Mouse (Mus musculus) kidney, postnatal 0 days (tissue): ENCODE data around the gene 1700125H20Rik. TPM values are rescaled to one million over a fixed set of nuclear protein-coding genes. Genes with fewer than 3 reads are reported as not detected.

Experiments
- ATAC-seq: fragments of 200-750 bp; cut with Nextera tagmentation; replicated peaks from 2 replicates; pipeline ENCODE4 v1.8.0; 2017; ENCODE audit warnings: low read depth, moderate number of reproducible peaks, moderate TSS enrichment, moderate library complexity; ENCODE audit not compliant: low FRiP score
- DNase-seq: peaks from one replicate; pipeline ENCODE4 v3.0.0-alpha.2; 2016; ENCODE audit warnings: low spot score
- H3K27ac ChIP-seq: fragments of 300-500 bp; sonication (generic); 2 replicates; pipeline ENCODE4 v1.5.1; 2014; ENCODE audit warnings: mild to moderate bottlenecking
- H3K27me3 ChIP-seq: fragments of 300-500 bp; sonication (generic); 2 replicates; pipeline ENCODE4 v1.6.1; 2014; ENCODE audit warnings: low read length, mixed read lengths; ENCODE audit not compliant: insufficient read depth
- H3K36me3 ChIP-seq: fragments of 300-500 bp; sonication (generic); 2 replicates; pipeline ENCODE4 v1.6.1; 2014; ENCODE audit warnings: low read length, mixed read lengths; ENCODE audit not compliant: insufficient read depth
- H3K4me1 ChIP-seq: fragments of 300-500 bp; sonication (generic); replicated peaks from 2 replicates; pipeline ENCODE4 v1.6.1; 2014; ENCODE audit warnings: antibody characterized with exemption, low read length, mixed read lengths; ENCODE audit not compliant: insufficient read depth
- H3K4me2 ChIP-seq: fragments of 300-500 bp; sonication (generic); 2 replicates; pipeline ENCODE4 v1.6.1; 2014; ENCODE audit warnings: mild to moderate bottlenecking, low read length, moderate library complexity, mixed read lengths
- H3K4me3 ChIP-seq: fragments of 300-500 bp; sonication (generic); replicated peaks from 2 replicates; pipeline ENCODE4 v1.5.1; 2014; ENCODE audit warnings: low read depth, low read length
- H3K9ac ChIP-seq: fragments of 300-500 bp; sonication (generic); 2 replicates; pipeline ENCODE4 v1.6.1; 2014; ENCODE audit warnings: low read depth, low read length
- H3K9me3 ChIP-seq: fragments of 300-500 bp; sonication (generic); replicated peaks from 2 replicates; pipeline ENCODE4 v1.6.1; 2016; ENCODE audit warnings: low read length, inconsistent platforms, mixed read lengths
- CTCF ChIP-seq: IDR thresholded peaks from 2 replicates; pipeline ENCODE4 v1.5.1; 2016; ENCODE audit warnings: antibody characterized with exemption, low read depth, mild to moderate bottlenecking, moderate library complexity
- WGBS: fragments of 180-500 bp; shearing (Covaris S2); extraction: QIAGEN DNeasy Blood & Tissue Kit; methylation state at CpG from one replicate; pipeline ENCODE4 v1.1.7; 2014; 5-methylcytosine and 5-hydroxymethylcytosine counted together
- polyA plus RNA-seq: library from polyadenylated mRNA; unstranded; fragments of >200 nt; fragmentation: Nextera tagmentation; extraction: Ambion mirVana; gene quantifications from 2 replicates; pipeline ENCODE4 v1.2.1, GENCODE M21; 2015

1700125H20Rik gene
- polyA plus RNA-seq, 1 experiment from 2014 or later = 0.29 TPM

DNA sequence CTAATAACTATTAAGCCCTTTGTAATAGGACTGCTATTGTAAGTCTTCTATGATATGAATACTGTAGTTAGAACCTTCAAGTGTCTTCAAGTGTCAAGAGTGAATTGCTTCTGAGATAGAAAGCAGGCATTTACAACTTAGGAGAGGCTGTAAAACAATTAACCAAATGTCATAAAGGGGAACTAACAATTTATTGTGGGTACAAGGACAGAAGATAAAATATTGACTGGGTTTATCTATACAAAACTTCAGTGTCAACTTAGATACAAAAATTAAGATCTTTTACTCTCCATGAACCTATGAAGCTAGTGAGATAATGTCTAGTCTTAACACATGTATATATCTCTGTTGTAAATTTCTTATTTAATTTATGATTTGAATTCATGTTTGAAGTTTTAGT, 36.0 kb downstream of the 1700125H20Rik start:
- no peak overlapping the region for H3K27ac ChIP-seq

DNA sequence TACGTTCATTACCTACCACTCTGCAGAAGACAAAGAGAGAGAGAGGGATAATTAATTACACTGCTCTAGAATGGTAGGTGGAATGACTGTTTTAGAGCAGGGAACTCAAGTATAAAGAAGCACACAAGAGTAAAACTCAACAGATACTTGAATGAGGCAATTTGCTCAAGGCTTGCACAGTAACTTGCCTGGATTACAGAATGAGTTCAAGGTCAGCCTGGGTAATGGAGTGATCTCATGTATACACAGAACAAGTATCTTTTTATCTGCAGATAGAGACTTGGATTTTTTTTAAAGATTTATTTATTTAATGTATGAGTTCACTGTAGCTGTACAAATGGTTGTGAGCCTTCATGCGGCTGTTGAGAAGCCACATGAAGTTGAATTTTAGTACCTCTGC, 40.9 kb downstream of the 1700125H20Rik start:
- H3K4me3 ChIP-seq = no peak overlapping the region
- ATAC-seq = no peak
- DNase-seq = no peak
- H3K27ac ChIP-seq = no peak overlapping the region
- no peak overlapping the region for H3K9ac ChIP-seq
- H3K27me3 ChIP-seq = no peaks in the 10 kb centered on the region
- no peaks in the 10 kb centered on the region for H3K4me1 ChIP-seq
- H3K4me2 ChIP-seq = no peak overlapping the region
- peaks cover 50% of the 10 kb centered on the region; the same call in 1 of the 2 replicates for H3K36me3 ChIP-seq
- H3K9me3 ChIP-seq = no peaks in the 10 kb centered on the region
- WGBS = 94% methylated on average over 2 of the region's 2 CpGs
- no peak for TF ChIP-seq CTCF

More for the DNA sequence above, 36.0 kb downstream of the 1700125H20Rik start:
- DNase-seq (no peak), ATAC-seq (no peak)
- H3K4me3 ChIP-seq = no peak overlapping the region
- no peak overlapping the region for H3K4me2 ChIP-seq
- H3K9me3 ChIP-seq = no peaks in the 10 kb centered on the region
- no peaks in the 10 kb centered on the region for H3K27me3 ChIP-seq
- H3K9ac ChIP-seq = no peak overlapping the region
- H3K36me3 ChIP-seq = peaks cover 32% of the 10 kb centered on the region
- TF ChIP-seq CTCF = no peak
- H3K4me1 ChIP-seq = no peaks in the 10 kb centered on the region

DNA sequence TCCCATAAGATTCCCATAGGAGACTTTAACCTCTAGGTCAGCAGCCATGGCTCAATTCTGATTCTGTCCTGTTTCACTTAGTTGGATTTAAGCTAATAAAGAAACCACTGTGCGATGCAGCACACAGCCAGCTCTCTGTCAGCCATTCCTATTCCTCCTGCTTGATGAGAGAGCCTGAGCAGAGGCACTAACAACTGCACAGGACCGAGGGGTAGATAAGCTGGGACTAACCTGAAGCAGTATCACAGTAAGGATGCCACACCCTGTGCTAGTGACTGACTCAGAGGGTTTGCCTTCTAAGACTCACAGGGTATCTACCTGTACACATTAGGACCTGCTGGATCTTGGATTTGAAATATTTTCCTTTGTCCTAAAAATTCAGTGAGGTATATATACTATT, 43.0 kb downstream of the 1700125H20Rik start:
- no peak overlapping the region for H3K4me2 ChIP-seq
- no peaks in the 10 kb centered on the region for H3K9me3 ChIP-seq
- ATAC-seq (no peak), DNase-seq (no peak)
- H3K36me3 ChIP-seq = peaks cover 48% of the 10 kb centered on the region; the same call in 1 of the 2 replicates
- H3K4me1 ChIP-seq = no peaks in the 10 kb centered on the region
- H3K9ac ChIP-seq = no peak overlapping the region
- no peak for TF ChIP-seq CTCF
- no peaks in the 10 kb centered on the region for H3K27me3 ChIP-seq
- no peak overlapping the region for H3K27ac ChIP-seq
- H3K4me3 ChIP-seq = no peak overlapping the region
- WGBS = 85% methylated on average over 2 of the region's 2 CpGs

DNA sequence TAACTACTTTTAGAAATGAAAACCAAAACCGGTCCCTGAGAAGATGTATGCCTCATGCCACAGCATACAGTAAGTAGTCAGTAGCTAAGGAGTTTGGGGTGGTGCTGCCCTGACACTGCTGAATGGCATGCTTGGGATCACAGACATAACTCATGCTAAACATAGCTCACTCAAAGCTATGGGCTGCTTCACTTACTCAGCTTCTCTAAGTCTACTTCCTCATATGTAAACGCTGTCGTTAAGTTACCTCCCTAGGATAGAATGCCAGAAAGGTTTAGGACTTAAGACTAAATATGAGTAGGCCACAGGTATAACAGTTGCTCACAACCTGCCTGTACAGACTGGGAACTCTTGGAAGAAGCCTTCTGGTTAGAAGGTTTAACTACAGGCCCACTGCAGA, 44.5 kb downstream of the 1700125H20Rik start:
- 97% methylated on average over 3 of the region's 3 CpGs for WGBS
- Histone ChIP-seq H3K9me3 (no peaks in the 10 kb centered on the region), H3K27ac (no peak overlapping the region), H3K4me2 (no peak overlapping the region), H3K4me3 (no peak overlapping the region), H3K4me1 (no peaks in the 10 kb centered on the region), H3K27me3 (no peaks in the 10 kb centered on the region), H3K36me3 (peaks cover 40% of the 10 kb centered on the region; the same call in 1 of the 2 replicates), H3K9ac (no peak overlapping the region)
- no peak for TF ChIP-seq CTCF
- DNase-seq = no peak
- ATAC-seq = no peak

DNA sequence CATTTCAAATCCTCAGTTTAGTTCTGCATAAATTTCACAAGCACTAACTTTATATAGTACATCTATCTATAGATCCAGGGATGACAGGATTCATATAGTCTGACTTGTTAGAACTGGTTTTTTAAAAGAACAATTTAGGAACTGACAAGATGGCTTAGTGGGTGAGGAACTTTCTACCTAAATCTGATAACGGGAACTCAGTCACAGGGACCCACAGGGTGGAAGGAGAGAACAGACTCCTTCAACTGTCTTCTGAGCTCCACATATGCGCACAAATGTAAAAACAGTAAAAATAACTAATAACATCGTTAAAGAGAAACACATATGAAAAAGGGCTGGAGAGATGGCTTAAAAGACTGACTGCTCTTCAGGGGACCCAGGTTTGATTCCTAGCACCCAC, 48.8 kb downstream of the 1700125H20Rik start:
- TF ChIP-seq CTCF = no peak
- 92% methylated on average over 3 of the region's 3 CpGs for WGBS

DNA sequence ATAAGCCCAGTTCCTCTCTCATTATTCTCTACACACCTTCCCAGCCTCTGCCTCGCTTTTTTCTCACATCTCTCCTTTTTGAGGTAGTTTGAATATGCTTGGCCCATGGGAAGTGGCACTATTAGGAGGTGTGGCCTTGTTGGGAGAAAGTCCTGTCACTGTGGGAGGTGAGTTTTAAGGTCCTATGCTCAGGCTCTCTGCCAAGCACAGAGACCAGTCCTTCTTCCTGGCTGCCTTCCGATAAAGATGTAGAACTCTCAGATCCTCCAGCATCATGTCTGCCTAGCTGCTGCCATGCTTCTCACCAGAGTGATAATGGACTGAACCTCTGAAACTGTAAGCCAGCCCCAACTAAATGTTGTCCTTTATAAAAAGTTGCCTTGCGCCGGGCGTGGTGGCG, 52.4 kb downstream of the 1700125H20Rik start:
- no peaks in the 10 kb centered on the region for H3K27me3 ChIP-seq
- no peak overlapping the region for H3K4me3 ChIP-seq
- no peaks in the 10 kb centered on the region for H3K4me1 ChIP-seq
- DNase-seq = no peak
- H3K4me2 ChIP-seq = no peak overlapping the region
- WGBS = 98% methylated on average over 6 of the region's 6 CpGs
- no peaks in the 10 kb centered on the region for H3K9me3 ChIP-seq
- H3K27ac ChIP-seq = no peak overlapping the region
- H3K36me3 ChIP-seq = no peaks in the 10 kb centered on the region
- TF ChIP-seq CTCF = no peak
- H3K9ac ChIP-seq = no peak overlapping the region
- no peak for ATAC-seq

More for the DNA sequence above, 48.8 kb downstream of the 1700125H20Rik start:
- no peak overlapping the region for H3K9ac ChIP-seq
- no peak overlapping the region for H3K4me3 ChIP-seq
- H3K9me3 ChIP-seq = no peaks in the 10 kb centered on the region
- H3K4me1 ChIP-seq = no peaks in the 10 kb centered on the region
- DNase-seq (no peak), ATAC-seq (no peak)
- H3K27me3 ChIP-seq = no peaks in the 10 kb centered on the region
- no peak overlapping the region for H3K27ac ChIP-seq
- H3K36me3 ChIP-seq = peaks cover 16% of the 10 kb centered on the region; the same call in 1 of the 2 replicates
- H3K4me2 ChIP-seq = no peak overlapping the region

DNA sequence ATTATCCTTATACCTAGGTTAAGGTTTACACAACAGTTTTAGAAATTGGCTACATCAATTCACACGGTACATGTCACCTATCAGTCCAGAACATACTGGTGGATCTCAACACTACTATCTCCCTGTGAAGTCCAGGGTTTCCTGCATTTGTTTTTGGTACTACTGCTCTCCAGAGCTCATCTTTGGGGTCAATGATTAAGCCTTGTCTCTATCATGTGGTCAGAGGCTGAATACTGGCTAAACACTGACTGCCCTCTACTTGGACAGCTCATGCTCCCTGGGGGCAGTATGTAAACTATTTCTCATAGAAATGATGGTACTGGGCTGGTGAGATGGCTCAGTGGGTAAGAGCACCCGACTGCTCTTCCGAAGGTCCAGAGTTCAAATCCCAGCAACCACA, 53.0 kb downstream of the 1700125H20Rik start:
- Histone ChIP-seq H3K4me2 (no peak overlapping the region), H3K36me3 (no peaks in the 10 kb centered on the region), H3K9ac (no peak overlapping the region), H3K9me3 (no peaks in the 10 kb centered on the region), H3K4me3 (no peak overlapping the region), H3K4me1 (no peaks in the 10 kb centered on the region), H3K27ac (no peak overlapping the region), H3K27me3 (no peaks in the 10 kb centered on the region)
- DNase-seq = no peak
- ATAC-seq = no peak
- no peak for TF ChIP-seq CTCF
- 93% methylated on average over 3 of the region's 3 CpGs for WGBS

Other genes starting within 250 kb of the 1700125H20Rik start
- gene Car4, start 212.6 kb upstream of the 1700125H20Rik start, polyA plus RNA-seq = 121 and 134 TPM in 2 replicates
- 4.1 and 4.7 TPM in 2 replicates for gene Usp32, start 30.2 kb upstream of the 1700125H20Rik start, polyA plus RNA-seq
- gene Appbp2, start 64.7 kb downstream of the 1700125H20Rik start, polyA plus RNA-seq = 38.9 and 39.5 TPM in 2 replicates
- gene Ppm1d, start 140.8 kb downstream of the 1700125H20Rik start, polyA plus RNA-seq = 17.3 and 18.7 TPM in 2 replicates
- gene Bcas3, start 182.8 kb downstream of the 1700125H20Rik start, polyA plus RNA-seq = 29.7 and 31.5 TPM in 2 replicates